Mouse (Mus musculus): ENCODE data around the gene Sh3bgrl2.

DNA sequence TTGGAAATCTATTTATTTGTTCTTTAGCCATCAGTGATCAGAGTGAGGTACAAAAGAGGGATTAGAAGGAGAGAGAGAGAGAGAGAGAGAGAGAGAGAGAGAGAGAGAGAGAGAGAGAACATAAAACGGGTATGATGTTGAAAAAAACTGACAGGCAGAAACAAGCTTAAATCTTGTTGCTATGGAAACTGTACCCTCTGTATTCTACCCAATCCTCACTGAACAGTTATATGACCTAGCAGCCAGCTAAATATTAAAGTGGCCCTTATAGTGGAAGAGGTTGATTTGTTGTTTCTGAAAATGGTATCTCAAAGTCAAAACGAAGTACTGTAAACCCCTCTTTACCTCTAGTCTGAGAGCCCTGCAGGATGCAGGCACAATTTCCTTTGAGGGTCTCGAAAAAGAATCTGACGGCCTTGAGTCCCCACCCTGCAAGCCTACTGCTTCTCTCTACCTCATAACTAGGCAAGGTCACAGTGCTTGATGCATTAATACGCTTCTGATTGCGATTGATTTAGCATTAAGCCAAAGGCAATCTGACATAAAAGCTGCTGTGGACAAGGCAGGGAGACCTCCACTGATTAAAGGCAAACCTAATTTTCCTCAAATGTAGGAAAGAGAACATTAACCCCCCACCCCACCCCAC lies 28.5 kb upstream of the Sh3bgrl2 start:
- TF ChIP-seq MAX (IDR thresholded peaks at IDR 0.05; ENCODE audit: low read length) (no peak), CTCF (IDR thresholded peaks at IDR 0.05 in 2 of 3, conservative IDR thresholded peaks at IDR 0.05 in 1 of 3; ENCODE audit: control insufficient read depth in 1 of 3, insufficient read depth in 1 of 3, low read depth in 2 of 3, low read length in 3 of 3, poor library complexity in 1 of 3, severe bottlenecking in 1 of 3) (no peak), ZMIZ1 (IDR thresholded peaks at IDR 0.05; ENCODE audit: low read depth, low read length) (no peak), MAFK (IDR thresholded peaks at IDR 0.05; ENCODE audit: borderline replicate concordance, low read depth, low read length) (no peak)

Data from MEL (cell line).